Mouse (Mus musculus) midbrain, embryonic 13.5 days (tissue): ENCODE results near the gene Sox6. TPM values are rescaled to one million over a fixed set of nuclear protein-coding genes. Genes with fewer than 3 reads are reported as not detected.

ENCODE experiments used
- ATAC-seq: fragments of 200-750 bp; cut with Nextera tagmentation; 2 replicates; pipeline ENCODE4 v1.8.0; 2017; ENCODE audit warnings: mild to moderate bottlenecking, moderate TSS enrichment, moderate library complexity
- H3K27ac ChIP-seq: fragments of 300-500 bp; sonication (generic); 2 replicates; pipeline ENCODE4 v1.5.1; 2015; ENCODE audit warnings: inconsistent platforms, mild to moderate bottlenecking, moderate library complexity
- H3K27me3 ChIP-seq: fragments of 300-500 bp; sonication (generic); 2 replicates; pipeline ENCODE4 v1.6.1; 2015; ENCODE audit warnings: mild to moderate bottlenecking, inconsistent platforms
- H3K36me3 ChIP-seq: fragments of 300-500 bp; sonication (generic); 2 replicates; pipeline ENCODE4 v1.6.1; 2015; ENCODE audit warnings: mild to moderate bottlenecking, inconsistent platforms
- H3K4me1 ChIP-seq: fragments of 300-500 bp; sonication (generic); replicated peaks from 2 replicates; pipeline ENCODE4 v1.6.1; 2015; ENCODE audit warnings: inconsistent platforms
- H3K4me2 ChIP-seq: fragments of 300-500 bp; sonication (generic); replicated peaks from 2 replicates; pipeline ENCODE4 v1.6.1; 2015; ENCODE audit warnings: moderate library complexity, mild to moderate bottlenecking, inconsistent platforms
- H3K4me3 ChIP-seq: fragments of 300-500 bp; sonication (generic); replicated peaks from 2 replicates; pipeline ENCODE4 v1.5.1; 2015; ENCODE audit warnings: mild to moderate bottlenecking, inconsistent platforms
- H3K9ac ChIP-seq: fragments of 300-500 bp; sonication (generic); replicated peaks from 2 replicates; pipeline ENCODE4 v1.6.1; 2015; ENCODE audit warnings: mild to moderate bottlenecking, inconsistent platforms
- H3K9me3 ChIP-seq: fragments of 300-500 bp; sonication (generic); 2 replicates; pipeline ENCODE4 v1.6.1; 2016; ENCODE audit warnings: mild to moderate bottlenecking, inconsistent platforms
- WGBS: fragments of 180-500 bp; shearing (Covaris S2); methylation state at CpG from one replicate; pipeline ENCODE4 v1.1.7; 2015; 5-methylcytosine and 5-hydroxymethylcytosine counted together
- polyA plus RNA-seq: library from polyadenylated mRNA; unstranded; fragments of >200 nt; fragmentation: Nextera tagmentation; extraction: Ambion mirVana; gene quantifications from 2 replicates; pipeline ENCODE4 v1.2.1, GENCODE M21; 2015

Gene Sox6
- polyA plus RNA-seq, 1 experiment from 2014 or later, result 57.2 TPM

GRCm38 (mm10) chr7:115844431-115844830, 194.2 kb downstream of the Sox6 start:
- Histone ChIP-seq H3K36me3 (no peaks in the 10 kb centered on the region), H3K27me3 (no peaks in the 10 kb centered on the region), H3K4me1 (no peaks in the 10 kb centered on the region), H3K9ac (no peak overlapping the region), H3K27ac (no peak overlapping the region), H3K4me2 (no peak overlapping the region), H3K9me3 (no peaks in the 10 kb centered on the region), H3K4me3 (no peak overlapping the region)
- no peak for ATAC-seq
- 94% methylated on average over 6 of the region's 6 CpGs for WGBS

- no peaks in the 10 kb centered on the region for H3K9me3 ChIP-seq
Measured at GRCm38 (mm10) chr7:115842251-115842650, 196.3 kb downstream of the Sox6 start.

GRCm38 (mm10) chr7:115840613-115841012, 198.0 kb downstream of the Sox6 start:
- H3K4me3 ChIP-seq, result no peak overlapping the region
- no peak overlapping the region for H3K27ac ChIP-seq
- no peaks in the 10 kb centered on the region for H3K9me3 ChIP-seq
- H3K9ac ChIP-seq, result no peak overlapping the region
- WGBS, result 65% methylated on average over 3 of the region's 3 CpGs
- H3K4me1 ChIP-seq, result no peaks in the 10 kb centered on the region
- no peaks in the 10 kb centered on the region for H3K27me3 ChIP-seq
- ATAC-seq, result no peak
- H3K4me2 ChIP-seq, result no peak overlapping the region
- no peaks in the 10 kb centered on the region for H3K36me3 ChIP-seq

More at GRCm38 (mm10) chr7:115842251-115842650, 196.3 kb downstream of the Sox6 start:
- Histone ChIP-seq H3K36me3 (no peaks in the 10 kb centered on the region), H3K27me3 (no peaks in the 10 kb centered on the region), H3K4me2 (no peak overlapping the region), H3K4me1 (no peaks in the 10 kb centered on the region), H3K9ac (no peak overlapping the region), H3K4me3 (no peak overlapping the region), H3K27ac (no peak overlapping the region)
- no peak for ATAC-seq

GRCm38 (mm10) chr7:115835005-115835404, 203.6 kb downstream of the Sox6 start:
- Histone ChIP-seq H3K4me1 (peaks cover 26% of the 10 kb centered on the region), H3K4me3 (no peak overlapping the region), H3K27me3 (no peaks in the 10 kb centered on the region; the same call in 1 of the 2 replicates), H3K36me3 (no peaks in the 10 kb centered on the region), H3K9me3 (no peaks in the 10 kb centered on the region), H3K27ac (no peak overlapping the region), H3K4me2 (no peak overlapping the region), H3K9ac (no peak overlapping the region)
- 88% methylated on average over 3 of the region's 3 CpGs for WGBS
- ATAC-seq, result no peak

GRCm38 (mm10) chr7:115833701-115834100, 204.9 kb downstream of the Sox6 start:
- Histone ChIP-seq H3K4me2 (no peak overlapping the region), H3K4me1 (peaks cover 30% of the 10 kb centered on the region), H3K36me3 (no peaks in the 10 kb centered on the region), H3K27me3 (no peaks in the 10 kb centered on the region; the same call in 1 of the 2 replicates), H3K9me3 (no peaks in the 10 kb centered on the region), H3K4me3 (no peak overlapping the region), H3K9ac (no peak overlapping the region), H3K27ac (no peak overlapping the region)
- 20% methylated on average over 3 of the region's 3 CpGs for WGBS
- ATAC-seq, result 0 out of 2 replicates have a peak, but pooled peaks have one; percentile 45

- no peak for ATAC-seq
- Histone ChIP-seq H3K9me3 (no peaks in the 10 kb centered on the region), H3K27me3 (peaks cover 4% of the 10 kb centered on the region; the same call in 1 of the 2 replicates), H3K27ac (no peak overlapping the region), H3K9ac (no peak overlapping the region), H3K4me3 (no peak overlapping the region), H3K4me2 (no peak overlapping the region), H3K36me3 (no peaks in the 10 kb centered on the region), H3K4me1 (peaks cover 46% of the 10 kb centered on the region)
- WGBS, result 78% methylated on average over 11 of the region's 11 CpGs
Measured at GRCm38 (mm10) chr7:115830938-115831873, 207.4 kb downstream of the Sox6 start.

GRCm38 (mm10) chr7:115830366-115830765, 208.2 kb downstream of the Sox6 start:
- Histone ChIP-seq H3K4me2 (no peak overlapping the region), H3K4me1 (peaks cover 55% of the 10 kb centered on the region), H3K36me3 (no peaks in the 10 kb centered on the region), H3K4me3 (no peak overlapping the region), H3K9me3 (no peaks in the 10 kb centered on the region), H3K9ac (no peak overlapping the region), H3K27ac (no peak overlapping the region), H3K27me3 (peaks cover 4% of the 10 kb centered on the region; the same call in 1 of the 2 replicates)
- 34% methylated on average over 10 of the region's 10 CpGs for WGBS
- ATAC-seq, result no peak

GRCm38 (mm10) chr7:115829756-115830155, 208.8 kb downstream of the Sox6 start:
- Histone ChIP-seq H3K4me2 (no peak overlapping the region), H3K36me3 (no peaks in the 10 kb centered on the region), H3K9me3 (no peaks in the 10 kb centered on the region), H3K9ac (no peak overlapping the region), H3K27me3 (peaks cover 4% of the 10 kb centered on the region; the same call in 1 of the 2 replicates), H3K4me3 (no peak overlapping the region), H3K27ac (no peak overlapping the region), H3K4me1 (peaks cover 61% of the 10 kb centered on the region)
- 13% methylated on average over 4 of the region's 4 CpGs for WGBS
- no peak for ATAC-seq

GRCm38 (mm10) chr7:115829260-115829659, 209.3 kb downstream of the Sox6 start:
- Histone ChIP-seq H3K9ac (no peak overlapping the region), H3K4me2 (no peak overlapping the region), H3K27ac (no peak overlapping the region), H3K36me3 (no peaks in the 10 kb centered on the region), H3K4me1 (peaks cover 65% of the 10 kb centered on the region), H3K4me3 (no peak overlapping the region), H3K9me3 (no peaks in the 10 kb centered on the region), H3K27me3 (peaks cover 4% of the 10 kb centered on the region; the same call in 1 of the 2 replicates)
- 81% methylated on average over 4 of the region's 4 CpGs for WGBS
- no peak for ATAC-seq

- no peak for ATAC-seq
- Histone ChIP-seq H3K9me3 (no peaks in the 10 kb centered on the region), H3K4me1 (peaks cover 56% of the 10 kb centered on the region), H3K9ac (no peak overlapping the region), H3K36me3 (no peaks in the 10 kb centered on the region), H3K4me2 (no peak overlapping the region), H3K4me3 (no peak overlapping the region), H3K27me3 (peaks cover 4% of the 10 kb centered on the region; the same call in 1 of the 2 replicates), H3K27ac (peak overlapping the region; percentile 35; the same call in 1 of the 2 replicates)
- WGBS, result 90% methylated on average over 3 of the region's 3 CpGs
Measured at GRCm38 (mm10) chr7:115825295-115825694, 213.3 kb downstream of the Sox6 start.

- no peak overlapping the region for H3K4me3 ChIP-seq
Measured at GRCm38 (mm10) chr7:115824621-115825256, 213.9 kb downstream of the Sox6 start.

GRCm38 (mm10) chr7:115819136-115819535, 219.5 kb downstream of the Sox6 start:
- no peak overlapping the region for H3K4me2 ChIP-seq
- no peak overlapping the region for H3K4me3 ChIP-seq
- H3K4me1 ChIP-seq, result peaks cover 11% of the 10 kb centered on the region
- H3K27ac ChIP-seq, result no peak overlapping the region
- ATAC-seq, result no peak
- no peak overlapping the region for H3K9ac ChIP-seq
- no peaks in the 10 kb centered on the region for H3K36me3 ChIP-seq
- WGBS, result 69% methylated on average over 1 of the region's 1 CpGs
- H3K27me3 ChIP-seq, result no peaks in the 10 kb centered on the region
- H3K9me3 ChIP-seq, result no peaks in the 10 kb centered on the region

More at GRCm38 (mm10) chr7:115824621-115825256, 213.9 kb downstream of the Sox6 start:
- no peaks in the 10 kb centered on the region for H3K9me3 ChIP-seq
- H3K4me2 ChIP-seq, result 0 out of 2 replicates have a peak overlapping the region, but pooled peaks have one; percentile 9
- H3K27me3 ChIP-seq, result peaks cover 4% of the 10 kb centered on the region; the same call in 1 of the 2 replicates
- no peaks in the 10 kb centered on the region for H3K36me3 ChIP-seq
- H3K9ac ChIP-seq, result no peak overlapping the region
- no peak for ATAC-seq
- 51% methylated on average over 8 of the region's 8 CpGs for WGBS
- peaks cover 50% of the 10 kb centered on the region for H3K4me1 ChIP-seq
- peak overlapping the region; percentile 35; the same call in 1 of the 2 replicates for H3K27ac ChIP-seq
